Mouse (Mus musculus) neural tube, embryonic 11.5 days (tissue): ENCODE measurements around the gene Hfe2. TPM values are rescaled to one million over a fixed set of nuclear protein-coding genes. Genes with fewer than 3 reads are reported as not detected.
"Not testable (repeated sequence)": the region's sequence is repeated elsewhere in the genome, so short reads cannot be mapped to it uniquely, and the experiment has no call there.

Source experiments
- ATAC-seq: fragments of 200-750 bp; cut with Nextera tagmentation; 2 replicates; pipeline ENCODE4 v1.8.0; 2017; ENCODE audit warnings: moderate number of reproducible peaks, mild to moderate bottlenecking, moderate TSS enrichment, moderate library complexity; ENCODE audit not compliant: insufficient read depth, low FRiP score, low TSS enrichment
- DNase-seq: peaks from one replicate; pipeline ENCODE4 v3.0.0-alpha.2; 2015; ENCODE audit warnings: low spot score
- H3K27ac ChIP-seq: fragments of 300-500 bp; sonication (generic); 2 replicates; pipeline ENCODE4 v1.5.1; 2014; ENCODE audit warnings: low read depth, mild to moderate bottlenecking, low read length
- H3K27me3 ChIP-seq: fragments of 300-500 bp; sonication (generic); 2 replicates; pipeline ENCODE4 v1.6.1; 2014; ENCODE audit warnings: mild to moderate bottlenecking, low read length, mixed read lengths; ENCODE audit not compliant: control insufficient read depth, insufficient read depth
- H3K36me3 ChIP-seq: fragments of 300-500 bp; sonication (generic); 2 replicates; pipeline ENCODE4 v1.6.1; 2014; ENCODE audit warnings: mild to moderate bottlenecking, low read length, moderate library complexity, mixed read lengths; ENCODE audit not compliant: control insufficient read depth, insufficient read depth
- H3K4me1 ChIP-seq: fragments of 300-500 bp; sonication (generic); 2 replicates; pipeline ENCODE4 v1.6.1; 2014; ENCODE audit warnings: low read length, mixed read lengths; ENCODE audit not compliant: control insufficient read depth, insufficient read depth
- H3K4me2 ChIP-seq: fragments of 300-500 bp; sonication (generic); 2 replicates; pipeline ENCODE4 v1.6.1; 2014; ENCODE audit warnings: low read depth, mild to moderate bottlenecking, moderate library complexity
- H3K4me3 ChIP-seq: fragments of 300-500 bp; sonication (generic); 2 replicates; pipeline ENCODE4 v1.5.1; 2014; ENCODE audit warnings: low read depth, low read length
- H3K9ac ChIP-seq: fragments of 300-500 bp; sonication (generic); 2 replicates; pipeline ENCODE4 v1.6.1; 2014; ENCODE audit warnings: mild to moderate bottlenecking, low read length
- H3K9me3 ChIP-seq: fragments of 300-500 bp; sonication (generic); 2 replicates; pipeline ENCODE4 v1.6.1; 2016; ENCODE audit warnings: low read length; ENCODE audit not compliant: control insufficient read depth
- WGBS: fragments of 180-500 bp; shearing (Covaris S2); extraction: QIAGEN DNeasy Blood & Tissue Kit; methylation state at CpG from one replicate; pipeline ENCODE4 v1.1.7; 2014; 5-methylcytosine and 5-hydroxymethylcytosine counted together
- polyA plus RNA-seq: library from polyadenylated mRNA; unstranded; fragments of >200 nt; fragmentation: Nextera tagmentation; extraction: Ambion mirVana; gene quantifications from 2 replicates; pipeline ENCODE4 v1.2.1, GENCODE M21; 2014

Gene Hfe2
- polyA plus RNA-seq, 1 experiment from 2014 or later = 3.6 TPM

GRCm38 (mm10) chr3:96494456-96494855 is 30.5 kb upstream of the Hfe2 start:
- not testable (repeated sequence) for H3K4me1 ChIP-seq, H3K4me3 ChIP-seq, H3K36me3 ChIP-seq, ATAC-seq, H3K27ac ChIP-seq, DNase-seq, H3K4me2 ChIP-seq, H3K9ac ChIP-seq, H3K27me3 ChIP-seq, H3K9me3 ChIP-seq
- 89% methylated on average over 5 of the region's 11 CpGs for WGBS

- H3K36me3 ChIP-seq = no peaks in the 10 kb centered on the region
- H3K4me2 ChIP-seq = no peak overlapping the region
- H3K9ac ChIP-seq = no peak overlapping the region
- no peaks in the 10 kb centered on the region for H3K9me3 ChIP-seq
- no peaks in the 10 kb centered on the region for H3K4me1 ChIP-seq
- H3K27ac ChIP-seq = no peak overlapping the region
- WGBS = 96% methylated on average over 3 of the region's 3 CpGs
- ATAC-seq (no peak), DNase-seq (no peak)
- no peaks in the 10 kb centered on the region for H3K27me3 ChIP-seq
- H3K4me3 ChIP-seq = no peak overlapping the region
These were observed 30.1 kb upstream of the Hfe2 start for GRCm38 (mm10) chr3:96494912-96495311.

GRCm38 (mm10) chr3:96495490-96496210 is 29.3 kb upstream of the Hfe2 start:
- WGBS = 91% methylated on average over 1 of the region's 1 CpGs
- no peak for DNase-seq
- Histone ChIP-seq H3K27me3 (no peaks in the 10 kb centered on the region), H3K4me3 (no peak overlapping the region), H3K4me2 (no peak overlapping the region), H3K4me1 (no peaks in the 10 kb centered on the region), H3K27ac (no peak overlapping the region), H3K9ac (no peak overlapping the region), H3K9me3 (no peaks in the 10 kb centered on the region), H3K36me3 (no peaks in the 10 kb centered on the region)
- ATAC-seq = no peak

GRCm38 (mm10) chr3:96496216-96496615 is 28.8 kb upstream of the Hfe2 start:
- ATAC-seq = no peak
- H3K9ac ChIP-seq = no peak overlapping the region
- 60% methylated on average over 7 of the region's 7 CpGs for WGBS

GRCm38 (mm10) chr3:96496620-96497275 is 28.2 kb upstream of the Hfe2 start:
- H3K4me3 ChIP-seq = peak overlapping the region; percentile 44
- not testable (repeated sequence) for H3K4me1 ChIP-seq, H3K36me3 ChIP-seq, H3K9me3 ChIP-seq, H3K27me3 ChIP-seq, H3K9ac ChIP-seq, DNase-seq, ATAC-seq, H3K27ac ChIP-seq
- H3K4me2 ChIP-seq = peak overlapping the region; percentile 86
- 13% methylated on average over 14 of the region's 14 CpGs for WGBS

More at GRCm38 (mm10) chr3:96496216-96496615, 28.8 kb upstream of the Hfe2 start:
- no peak for DNase-seq
- Histone ChIP-seq H3K4me1 (no peaks in the 10 kb centered on the region), H3K27me3 (no peaks in the 10 kb centered on the region), H3K9me3 (no peaks in the 10 kb centered on the region), H3K4me2 (no peak overlapping the region), H3K36me3 (no peaks in the 10 kb centered on the region), H3K27ac (no peak overlapping the region), H3K4me3 (no peak overlapping the region)

GRCm38 (mm10) chr3:96497451-96498028 is 27.4 kb upstream of the Hfe2 start:
- Histone ChIP-seq H3K27ac (no peak overlapping the region), H3K27me3 (no peaks in the 10 kb centered on the region), H3K9ac (no peak overlapping the region), H3K4me2 (peak overlapping the region; percentile 86), H3K4me1 (no peaks in the 10 kb centered on the region), H3K36me3 (no peaks in the 10 kb centered on the region), H3K4me3 (peak overlapping the region; percentile 44), H3K9me3 (no peaks in the 10 kb centered on the region)
- ATAC-seq = 0 out of 2 replicates have a peak, but pooled peaks have one; percentile 2
- DNase-seq = peak; percentile 78
- 0% methylated on average over 19 of the region's 19 CpGs for WGBS

- 87% methylated on average over 4 of the region's 4 CpGs for WGBS
- ATAC-seq = no peak
- Histone ChIP-seq H3K9ac (no peak overlapping the region), H3K4me1 (no peaks in the 10 kb centered on the region), H3K27ac (no peak overlapping the region), H3K36me3 (no peaks in the 10 kb centered on the region), H3K9me3 (no peaks in the 10 kb centered on the region), H3K27me3 (no peaks in the 10 kb centered on the region), H3K4me3 (no peak overlapping the region), H3K4me2 (no peak overlapping the region; the same call in 1 of the 2 replicates)
- DNase-seq = no peak
These were observed 26.3 kb upstream of the Hfe2 start for GRCm38 (mm10) chr3:96498476-96499245.

GRCm38 (mm10) chr3:96499481-96500288 is 25.3 kb upstream of the Hfe2 start:
- H3K9ac ChIP-seq = peak overlapping the region; percentile 52
- no peaks in the 10 kb centered on the region for H3K4me1 ChIP-seq
- H3K27ac ChIP-seq = peak overlapping the region; percentile 15; the same call in 1 of the 2 replicates
- peak overlapping the region; percentile 67 for H3K4me3 ChIP-seq
- H3K4me2 ChIP-seq = peak overlapping the region; percentile 43
- H3K27me3 ChIP-seq = no peaks in the 10 kb centered on the region
- no peaks in the 10 kb centered on the region for H3K9me3 ChIP-seq
- WGBS = 0% methylated on average over 36 of the region's 36 CpGs
- ATAC-seq (peak; percentile 53; the same call in 1 of the 2 replicates), DNase-seq (peak; percentile 85)
- no peaks in the 10 kb centered on the region for H3K36me3 ChIP-seq
